Mouse (Mus musculus) stomach, postnatal 0 days (tissue): ENCODE measurements around the gene Actbl2. TPM values are rescaled to one million over a fixed set of nuclear protein-coding genes. Genes with fewer than 3 reads are reported as not detected.

ENCODE experiments used
- ATAC-seq: fragments of 200-750 bp; cut with Nextera tagmentation; 2 replicates; pipeline ENCODE4 v1.8.0; 2017; ENCODE audit not compliant: low FRiP score, low TSS enrichment
- DNase-seq: peaks from one replicate; pipeline ENCODE4 v3.0.0-alpha.2; 2016; ENCODE audit warnings: low spot score
- H3K27ac ChIP-seq: fragments of 300-500 bp; sonication (generic); replicated peaks from 2 replicates; pipeline ENCODE4 v1.5.1; 2014; ENCODE audit warnings: mild to moderate bottlenecking, control low read depth
- H3K27me3 ChIP-seq: fragments of 300-500 bp; sonication (generic); 2 replicates; pipeline ENCODE4 v1.6.1; 2014; ENCODE audit warnings: low read length; ENCODE audit not compliant: control insufficient read depth, insufficient read depth
- H3K36me3 ChIP-seq: fragments of 300-500 bp; sonication (generic); 2 replicates; pipeline ENCODE4 v1.6.1; 2014; ENCODE audit warnings: low read length, mixed read lengths; ENCODE audit not compliant: control insufficient read depth, insufficient read depth
- H3K4me1 ChIP-seq: fragments of 300-500 bp; sonication (generic); replicated peaks from 2 replicates; pipeline ENCODE4 v1.6.1; 2014; ENCODE audit warnings: antibody characterized with exemption; ENCODE audit not compliant: control insufficient read depth, insufficient read depth
- H3K4me2 ChIP-seq: fragments of 300-500 bp; sonication (generic); replicated peaks from 2 replicates; pipeline ENCODE4 v1.6.1; 2014; ENCODE audit warnings: low read depth, mild to moderate bottlenecking, control low read depth, moderate library complexity
- H3K4me3 ChIP-seq: fragments of 300-500 bp; sonication (generic); 2 replicates; pipeline ENCODE4 v1.5.1; 2014; ENCODE audit warnings: low read depth, low read length, control low read depth
- H3K9ac ChIP-seq: fragments of 300-500 bp; sonication (generic); 2 replicates; pipeline ENCODE4 v1.6.1; 2014; ENCODE audit warnings: mild to moderate bottlenecking, low read length, control low read depth, mixed read lengths
- H3K9me3 ChIP-seq: fragments of 300-500 bp; sonication (generic); 2 replicates; pipeline ENCODE4 v1.6.1; 2016; ENCODE audit warnings: low read length; ENCODE audit not compliant: control insufficient read depth
- CTCF ChIP-seq: IDR thresholded peaks from 2 replicates; pipeline ENCODE4 v1.5.1; 2016; ENCODE audit warnings: antibody characterized with exemption, low read depth, mild to moderate bottlenecking, moderate library complexity
- EP300 ChIP-seq: optimal IDR thresholded peaks from 2 replicates; pipeline ENCODE3; 2016; ENCODE audit warnings: antibody characterized with exemption
- WGBS: fragments of 180-500 bp; shearing (Covaris S2); extraction: QIAGEN DNeasy Blood & Tissue Kit; methylation state at CpG from one replicate; pipeline ENCODE4 v1.1.7; 2014; 5-methylcytosine and 5-hydroxymethylcytosine counted together
- polyA plus RNA-seq: library from polyadenylated mRNA; unstranded; fragments of >200 nt; fragmentation: Nextera tagmentation; extraction: Ambion mirVana; gene quantifications from 2 replicates; pipeline ENCODE4 v1.2.1, GENCODE M21; 2015

Actbl2 gene
- polyA plus RNA-seq, 1 experiment from 2014 or later, result not detected

GRCm38 (mm10) chr13:111263758-111264157, 8.9 kb downstream of the Actbl2 start:
- Histone ChIP-seq H3K4me1 (no peaks in the 10 kb centered on the region), H3K36me3 (no peaks in the 10 kb centered on the region), H3K4me3 (no peak overlapping the region), H3K4me2 (no peak overlapping the region), H3K9ac (no peak overlapping the region), H3K9me3 (no peaks in the 10 kb centered on the region), H3K27ac (no peak overlapping the region), H3K27me3 (no peaks in the 10 kb centered on the region)
- no peak for DNase-seq
- ATAC-seq, result no peak
- TF ChIP-seq CTCF (no peak), EP300 (no peak)
- WGBS, result 92% methylated on average over 3 of the region's 3 CpGs

- 74% methylated on average over 4 of the region's 4 CpGs for WGBS
- H3K27me3 ChIP-seq, result no peaks in the 10 kb centered on the region
- DNase-seq, result no peak
- no peak for ATAC-seq
- H3K4me1 ChIP-seq, result no peaks in the 10 kb centered on the region
- no peak overlapping the region for H3K27ac ChIP-seq
- no peaks in the 10 kb centered on the region for H3K9me3 ChIP-seq
- no peaks in the 10 kb centered on the region for H3K36me3 ChIP-seq
- no peak overlapping the region for H3K4me3 ChIP-seq
- H3K9ac ChIP-seq, result no peak overlapping the region
- no peak for TF ChIP-seq CTCF
- no peak overlapping the region for H3K4me2 ChIP-seq
Observed at GRCm38 (mm10) chr13:111265231-111266000, 10.6 kb downstream of the Actbl2 start.

GRCm38 (mm10) chr13:111266855-111267254, 12.0 kb downstream of the Actbl2 start:
- ATAC-seq (no peak), DNase-seq (no peak)
- no peak overlapping the region for H3K4me3 ChIP-seq
- no peak overlapping the region for H3K9ac ChIP-seq
- WGBS, result 66% methylated on average over 5 of the region's 5 CpGs
- H3K9me3 ChIP-seq, result no peaks in the 10 kb centered on the region
- H3K4me1 ChIP-seq, result no peaks in the 10 kb centered on the region
- no peak overlapping the region for H3K27ac ChIP-seq
- H3K27me3 ChIP-seq, result no peaks in the 10 kb centered on the region
- no peak for TF ChIP-seq CTCF
- no peak for TF ChIP-seq EP300
- no peaks in the 10 kb centered on the region for H3K36me3 ChIP-seq
- no peak overlapping the region for H3K4me2 ChIP-seq

- no peak overlapping the region for H3K27ac ChIP-seq
- H3K27me3 ChIP-seq, result no peaks in the 10 kb centered on the region
- H3K4me1 ChIP-seq, result no peaks in the 10 kb centered on the region
- 89% methylated on average over 5 of the region's 5 CpGs for WGBS
- H3K4me2 ChIP-seq, result no peak overlapping the region
- H3K9ac ChIP-seq, result no peak overlapping the region
- H3K36me3 ChIP-seq, result no peaks in the 10 kb centered on the region
- ATAC-seq, result no peak
- DNase-seq, result no peak
- H3K9me3 ChIP-seq, result no peaks in the 10 kb centered on the region
- H3K4me3 ChIP-seq, result no peak overlapping the region
- TF ChIP-seq CTCF (no peak), EP300 (no peak)
Observed at GRCm38 (mm10) chr13:111268992-111269391, 14.2 kb downstream of the Actbl2 start.

- Histone ChIP-seq H3K36me3 (no peaks in the 10 kb centered on the region), H3K4me3 (no peak overlapping the region), H3K4me2 (no peak overlapping the region), H3K27me3 (no peaks in the 10 kb centered on the region), H3K4me1 (no peaks in the 10 kb centered on the region), H3K9ac (no peak overlapping the region; the same call in 1 of the 2 replicates), H3K27ac (peak overlapping the region; percentile 45; the same call in 1 of the 2 replicates), H3K9me3 (no peaks in the 10 kb centered on the region)
- DNase-seq (no peak), ATAC-seq (0 out of 2 replicates have a peak, but pooled peaks have one; percentile 57)
- 41% methylated on average over 13 of the region's 13 CpGs for WGBS
- TF ChIP-seq EP300 (no peak), CTCF (no peak)
Observed at GRCm38 (mm10) chr13:111269789-111270335, 15.0 kb downstream of the Actbl2 start.

- 78% methylated on average over 8 of the region's 8 CpGs for WGBS
- H3K4me2 ChIP-seq, result no peak overlapping the region
Observed at GRCm38 (mm10) chr13:111271868-111272267, 17.1 kb downstream of the Actbl2 start.

More at GRCm38 (mm10) chr13:111271868-111272267, 17.1 kb downstream of the Actbl2 start:
- ATAC-seq (no peak), DNase-seq (no peak)
- no peak for TF ChIP-seq EP300
- no peak for TF ChIP-seq CTCF
- H3K36me3 ChIP-seq, result no peaks in the 10 kb centered on the region
- no peaks in the 10 kb centered on the region for H3K27me3 ChIP-seq
- no peak overlapping the region for H3K4me3 ChIP-seq
- H3K4me1 ChIP-seq, result no peaks in the 10 kb centered on the region
- H3K27ac ChIP-seq, result no peak overlapping the region
- H3K9me3 ChIP-seq, result no peaks in the 10 kb centered on the region
- H3K9ac ChIP-seq, result no peak overlapping the region
